Mouse (Mus musculus) G1E (cell line): Measurements from ENCODE around the gene Slco4a1. TPM values are rescaled to one million over a fixed set of nuclear protein-coding genes. Genes with fewer than 3 reads are reported as not detected.

ENCODE experiments used
- ATAC-seq: 2 replicates; pipeline ENCODE4 v1.8.0; 2016; ENCODE audit warnings: mild to moderate bottlenecking; ENCODE audit not compliant: insufficient number of reproducible peaks, poor library complexity, low FRiP score, severe bottlenecking; ENCODE audit errors: extremely low read depth
- DNase-seq: peaks from one replicate; pipeline ENCODE4 v3.0.0; 2012; ENCODE audit warnings: low spot score
- H3K27me3 ChIP-seq: 2 replicates; pipeline ENCODE4 v1.6.1; 2012; ENCODE audit warnings: mild to moderate bottlenecking, low read length, inconsistent platforms; ENCODE audit not compliant: insufficient read depth
- H3K36me3 ChIP-seq: replicated peaks from 2 replicates; pipeline ENCODE3; 2012; ENCODE audit warnings: mild to moderate bottlenecking, inconsistent platforms
- H3K4me1 ChIP-seq: 2 replicates; pipeline ENCODE4 v1.6.1; 2012; ENCODE audit warnings: low read depth, low read length, inconsistent platforms, mixed read lengths; ENCODE audit not compliant: insufficient read depth
- H3K4me3 ChIP-seq: 2 replicates; pipeline ENCODE4 v1.5.1; 2012; ENCODE audit warnings: low read depth, mild to moderate bottlenecking, inconsistent platforms, low read length, moderate library complexity, mixed read lengths
- H3K9me3 ChIP-seq: replicated peaks from 2 replicates; pipeline ENCODE4 v1.6.1; 2012; ENCODE audit warnings: inconsistent platforms
- CTCF ChIP-seq: IDR thresholded peaks from 2 replicates; pipeline ENCODE4 v1.5.1; 2012; ENCODE audit warnings: low read depth, low read length, inconsistent platforms, mixed read lengths
- GATA1 ChIP-seq: IDR thresholded peaks from 2 replicates; pipeline ENCODE4 v1.6.1; 2012; ENCODE audit warnings: borderline replicate concordance, low read length, inconsistent platforms, mixed read lengths
- GATA2 ChIP-seq: IDR thresholded peaks from 2 replicates; pipeline ENCODE4 v1.6.1; 2012; ENCODE audit warnings: low read depth, low read length, inconsistent platforms, borderline replicate concordance
- POLR2AphosphoS5 ChIP-seq: IDR thresholded peaks from 2 replicates; pipeline ENCODE4 v1.6.1; 2012; ENCODE audit warnings: low read depth, low read length, inconsistent platforms; ENCODE audit not compliant: insufficient replicate concordance
- TAL1 ChIP-seq: conservative IDR thresholded peaks from 2 replicates; pipeline ENCODE4 v1.6.1; 2012; ENCODE audit warnings: low read depth, low read length, inconsistent platforms, mixed read lengths
- polyA plus RNA-seq: library from polyadenylated mRNA; stranded (reverse); fragments of >175 nt; gene quantifications from 2 replicates; pipeline ENCODE4 v1.2.3, GENCODE M21; 2012
- total RNA-seq, 2 experiments: library from RNA; stranded (forward) in 1 of 2; stranded (reverse) in 1 of 2; fragments of 200-1000 nt in 1 of 2; fragments of >200 nt in 1 of 2; fragmentation: Nextera tagmentation in 1 of 2; gene quantifications; 2 replicates each; pipeline ENCODE4 v1.2.3; 2014 to 2017

The Slco4a1 gene
- total and polyA plus RNA-seq, 3 experiments: 0.11 TPM; not detected in 2

DNA sequence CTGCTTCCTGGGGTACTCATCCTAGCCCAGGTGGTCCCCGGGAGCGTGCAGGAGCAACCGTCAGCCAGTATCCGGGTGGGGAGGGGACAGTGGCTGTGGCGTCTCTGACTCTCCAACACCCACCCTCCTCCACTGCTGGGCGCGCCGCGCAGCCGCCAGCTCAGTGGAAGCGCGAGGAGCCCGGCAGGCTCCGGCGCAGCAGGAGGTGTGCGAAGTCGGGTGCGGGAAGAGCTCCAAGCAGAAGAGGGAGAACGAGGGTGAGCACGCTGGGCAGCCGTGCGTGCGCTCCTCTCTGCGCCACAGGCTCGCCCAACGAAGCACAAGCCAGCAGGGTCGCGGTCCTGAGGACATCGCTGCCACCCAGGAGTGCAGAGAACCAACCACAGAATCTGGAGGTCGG lies 43.7 kb downstream of the Slco4a1 start, which contains the start of gene Ntsr1:
Gene Ntsr1, plus strand, starts transcription at position 236 of the 400 bp plus-strand sequence.
- no peak within 1 kb of the TSS for H3K4me3 ChIP-seq
- no peaks in the 10 kb centered on the region for H3K36me3 ChIP-seq
- DNase-seq (no peak), ATAC-seq (no peak)
- H3K9me3 ChIP-seq: no peaks in the 10 kb centered on the region
- no peak for TF ChIP-seq GATA2
- TF ChIP-seq TAL1: no peak
- no peak for TF ChIP-seq POLR2AphosphoS5
- no peak for TF ChIP-seq CTCF
- TF ChIP-seq GATA1: no peak
- H3K27me3 ChIP-seq: no peaks in the 10 kb centered on the region; the same call in 1 of the 2 replicates
- H3K4me1 ChIP-seq: no peaks in the 10 kb centered on the region

DNA sequence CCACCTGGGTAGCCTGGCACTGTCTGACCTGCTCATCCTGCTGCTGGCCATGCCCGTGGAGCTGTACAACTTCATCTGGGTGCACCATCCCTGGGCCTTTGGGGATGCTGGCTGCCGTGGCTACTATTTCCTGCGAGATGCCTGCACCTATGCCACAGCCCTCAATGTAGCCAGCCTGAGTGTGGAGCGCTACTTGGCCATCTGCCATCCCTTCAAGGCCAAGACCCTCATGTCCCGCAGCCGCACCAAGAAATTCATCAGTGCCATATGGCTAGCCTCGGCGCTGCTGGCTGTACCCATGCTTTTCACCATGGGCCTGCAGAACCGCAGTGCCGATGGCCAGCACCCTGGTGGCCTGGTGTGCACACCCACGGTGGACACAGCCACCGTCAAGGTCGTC lies 44.7 kb downstream of the Slco4a1 start:
- no peak for ATAC-seq
- Histone ChIP-seq H3K36me3 (no peaks in the 10 kb centered on the region), H3K9me3 (no peaks in the 10 kb centered on the region), H3K4me1 (no peaks in the 10 kb centered on the region), H3K4me3 (no peak overlapping the region), H3K27me3 (no peaks in the 10 kb centered on the region; the same call in 1 of the 2 replicates)
- DNase-seq: no peak
- TF ChIP-seq GATA2 (no peak), CTCF (no peak), TAL1 (no peak), GATA1 (no peak)

DNA sequence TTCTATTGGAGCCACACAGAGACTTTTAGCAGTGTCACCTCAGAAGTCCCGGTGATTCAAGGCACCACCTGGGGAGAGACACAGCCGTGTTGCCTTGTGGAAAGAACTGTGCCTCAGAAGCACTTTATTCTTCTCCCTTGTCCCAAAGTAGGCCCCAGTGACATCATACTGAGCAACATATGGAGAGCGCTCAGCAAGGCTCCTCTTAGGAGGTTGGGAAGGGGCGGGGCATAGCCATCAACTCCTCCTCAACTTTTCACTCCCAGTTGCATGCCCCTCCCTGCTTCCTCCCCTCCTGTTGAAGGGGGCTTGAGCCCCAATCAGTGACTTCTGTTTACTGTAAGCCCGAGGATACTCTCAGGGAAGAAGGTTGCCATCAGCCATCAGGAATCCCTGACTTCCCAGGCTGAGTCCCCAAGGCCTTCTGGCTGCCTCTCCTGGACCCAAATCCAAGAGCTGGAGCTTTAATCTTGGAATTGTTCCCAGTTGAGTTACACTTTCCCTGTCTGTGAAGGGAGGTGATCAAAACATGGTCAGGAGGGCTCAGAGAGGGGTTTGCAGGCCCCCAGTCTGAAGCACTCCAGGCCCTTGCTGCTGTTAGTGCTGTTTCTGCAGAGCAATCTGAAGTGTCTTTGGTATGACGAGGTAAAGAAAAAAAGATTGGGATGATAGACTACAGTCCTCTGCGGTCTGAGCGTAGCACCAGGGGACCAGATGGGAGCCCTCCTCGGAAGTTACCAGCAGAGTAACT lies 45.3 kb downstream of the Slco4a1 start:
- TF ChIP-seq CTCF (no peak), POLR2AphosphoS5 (no peak), GATA2 (no peak), GATA1 (no peak), TAL1 (no peak)
- no peaks in the 10 kb centered on the region; the same call in 1 of the 2 replicates for H3K27me3 ChIP-seq

DNA sequence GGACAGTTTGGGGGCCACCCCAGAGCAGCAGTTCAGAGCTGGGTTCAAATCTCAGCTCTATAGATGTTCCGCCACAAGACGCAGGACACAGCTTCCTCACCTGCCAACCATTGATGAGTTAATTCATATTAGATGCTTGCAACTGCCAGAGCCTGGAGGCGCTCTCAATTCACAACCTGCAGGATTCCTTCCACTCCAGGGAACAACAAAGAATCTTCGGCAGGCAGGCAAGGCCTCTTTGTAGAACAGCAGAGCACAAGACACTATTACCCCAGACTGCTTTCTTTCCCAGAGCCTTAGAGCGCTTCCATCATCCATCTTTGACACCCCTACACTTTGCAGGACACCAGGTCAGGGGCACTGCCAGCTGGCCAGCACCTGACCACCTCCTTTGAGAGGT lies 50.2 kb downstream of the Slco4a1 start:
- Histone ChIP-seq H3K9me3 (no peaks in the 10 kb centered on the region), H3K4me1 (no peaks in the 10 kb centered on the region), H3K36me3 (no peaks in the 10 kb centered on the region), H3K4me3 (no peak overlapping the region), H3K27me3 (no peaks in the 10 kb centered on the region)
- DNase-seq: no peak
- no peak for ATAC-seq
- TF ChIP-seq GATA1 (no peak), CTCF (no peak), POLR2AphosphoS5 (no peak)

More for the DNA sequence above, 45.3 kb downstream of the Slco4a1 start:
- no peak overlapping the region for H3K4me3 ChIP-seq
- H3K9me3 ChIP-seq: no peaks in the 10 kb centered on the region
- DNase-seq: no peak
- no peak for ATAC-seq
- H3K36me3 ChIP-seq: no peaks in the 10 kb centered on the region
- no peaks in the 10 kb centered on the region for H3K4me1 ChIP-seq

DNA sequence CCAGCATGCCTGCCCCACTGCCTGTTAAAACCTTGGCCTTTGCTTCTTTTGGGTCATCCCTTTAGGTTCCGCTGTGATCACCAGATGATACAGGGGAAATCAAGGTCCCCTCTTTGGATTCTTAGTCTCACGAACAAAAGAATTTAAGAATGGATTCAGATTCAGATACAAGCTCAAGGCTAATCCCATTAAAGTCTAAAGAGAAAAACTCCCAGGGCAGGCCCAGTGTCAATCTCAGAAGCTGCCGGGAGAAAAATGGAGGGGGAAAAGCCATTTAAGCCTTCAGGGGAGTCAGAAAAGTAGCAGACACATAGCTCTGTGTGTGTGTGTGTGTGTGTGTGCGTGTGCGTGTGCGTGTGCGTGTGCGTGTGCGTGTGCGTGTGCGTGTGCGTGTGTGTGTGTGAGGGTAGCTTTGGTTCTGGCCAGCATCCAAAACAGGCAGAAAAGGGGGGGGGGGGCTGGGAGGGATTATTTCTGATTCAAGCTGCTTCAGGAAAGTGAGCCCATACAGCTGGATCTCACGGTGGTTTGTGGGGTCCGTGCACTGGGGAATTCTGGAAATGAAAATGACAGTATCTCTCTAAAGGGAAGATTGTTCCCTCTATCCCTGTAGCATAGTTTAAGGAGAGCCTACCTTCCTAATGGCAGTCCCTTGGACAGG lies 52.5 kb downstream of the Slco4a1 start:
- Histone ChIP-seq H3K27me3 (no peaks in the 10 kb centered on the region), H3K36me3 (no peaks in the 10 kb centered on the region), H3K4me3 (no peak overlapping the region), H3K9me3 (no peaks in the 10 kb centered on the region), H3K4me1 (no peaks in the 10 kb centered on the region)
- no peak for ATAC-seq
- TF ChIP-seq GATA1 (no peak), CTCF (no peak), GATA2 (no peak), POLR2AphosphoS5 (no peak), TAL1 (no peak)
- DNase-seq: no peak

DNA sequence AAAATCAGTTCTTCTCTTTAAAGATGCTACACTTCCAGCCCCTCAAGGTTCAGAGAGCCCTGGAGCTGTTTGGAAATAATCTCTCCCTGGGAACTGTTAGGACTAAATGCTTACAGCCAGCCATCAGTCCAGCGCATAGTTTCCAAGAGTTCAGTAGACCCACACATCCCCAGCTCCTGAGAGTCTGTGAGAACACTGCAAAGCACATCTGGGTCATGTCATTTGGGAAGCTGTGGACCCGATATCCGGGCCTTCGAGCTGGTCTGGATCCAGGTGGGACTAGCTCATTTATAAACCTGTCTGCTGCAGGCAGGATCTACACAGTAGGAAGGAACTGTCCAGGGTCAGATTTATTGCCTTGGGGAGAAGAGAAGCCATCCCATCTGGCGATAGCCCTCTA lies 54.8 kb downstream of the Slco4a1 start:
- Histone ChIP-seq H3K27me3 (no peaks in the 10 kb centered on the region), H3K9me3 (no peaks in the 10 kb centered on the region), H3K36me3 (no peaks in the 10 kb centered on the region), H3K4me3 (no peak overlapping the region), H3K4me1 (no peaks in the 10 kb centered on the region)
- DNase-seq (no peak), ATAC-seq (no peak)
- TF ChIP-seq GATA1 (no peak), POLR2AphosphoS5 (no peak), CTCF (no peak), GATA2 (no peak), TAL1 (no peak)
